Mouse (Mus musculus): ENCODE measurements around the gene Sdk2. TPM values are rescaled to one million over a fixed set of nuclear protein-coding genes. Genes with fewer than 3 reads are reported as not detected.

The Sdk2 gene
- polyA plus RNA-seq, 1 experiment from 2014 or later, result 4.2 TPM

GRCm38 (mm10) chr11:113948676-113949075 lies 118.2 kb downstream of the Sdk2 start:
- Histone ChIP-seq H3K9ac (ENCODE audit: low read depth, low read length) (no peak overlapping the region), H3K4me1 (ENCODE audit: control insufficient read depth, insufficient read depth, low read length) (peaks cover 13% of the 10 kb centered on the region; the same call in 1 of the 2 replicates), H3K4me2 (replicated peaks; ENCODE audit: low read depth, low read length) (no peak overlapping the region), H3K27me3 (ENCODE audit: control insufficient read depth, insufficient read depth, low read length) (no peaks in the 10 kb centered on the region), H3K27ac (ENCODE audit: low read depth, low read length) (no peak overlapping the region), H3K9me3 (ENCODE audit: control insufficient read depth, low read length) (no peaks in the 10 kb centered on the region), H3K4me3 (ENCODE audit: low read length) (no peak overlapping the region), H3K36me3 (ENCODE audit: control insufficient read depth, insufficient read depth, low read length) (no peaks in the 10 kb centered on the region)
- no peak for ATAC-seq (ENCODE audit: low FRiP score, low TSS enrichment)
- WGBS, result 90% methylated on average over 8 of the region's 8 CpGs

DNA sequence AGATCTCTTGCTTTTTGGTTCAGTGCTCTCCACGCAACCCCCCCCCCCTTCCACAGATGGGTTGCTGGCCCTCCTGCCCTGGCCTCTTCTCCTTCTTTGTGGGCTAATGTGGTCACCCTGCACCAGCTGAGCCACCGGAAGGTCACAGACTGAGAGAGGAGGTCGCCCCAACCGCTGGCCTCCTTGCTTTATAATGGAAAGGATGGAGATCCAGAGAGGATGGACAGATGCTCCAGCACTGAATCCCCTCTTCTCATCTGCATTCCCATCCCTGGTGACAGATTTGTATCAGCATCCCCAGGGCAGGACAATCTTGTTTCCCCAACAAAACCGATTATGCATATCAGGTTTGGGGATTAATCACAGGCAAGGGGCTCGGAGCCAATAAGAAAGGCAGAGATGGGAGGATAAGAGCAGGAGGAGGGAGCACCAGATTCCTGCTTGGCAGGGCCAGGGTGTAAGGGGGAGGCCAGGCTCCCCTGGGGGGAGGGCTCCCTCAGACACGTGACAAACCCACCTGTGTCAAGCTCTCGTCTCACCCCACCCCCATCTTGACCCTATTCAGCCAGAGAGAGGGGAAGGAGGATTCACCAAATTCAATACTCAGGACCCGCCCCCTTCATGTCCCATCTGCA lies 124.6 kb downstream of the Sdk2 start:
- H3K4me2 ChIP-seq (replicated peaks; ENCODE audit: low read depth, low read length), result no peak overlapping the region
- 48% methylated on average over 9 of the region's 9 CpGs for WGBS
- no peak overlapping the region for H3K9ac ChIP-seq (ENCODE audit: low read depth, low read length)
- H3K27me3 ChIP-seq (ENCODE audit: control insufficient read depth, insufficient read depth, low read length), result no peaks in the 10 kb centered on the region
- no peak overlapping the region for H3K27ac ChIP-seq (ENCODE audit: low read depth, low read length)
- H3K36me3 ChIP-seq (ENCODE audit: control insufficient read depth, insufficient read depth, low read length), result no peaks in the 10 kb centered on the region
- no peak overlapping the region for H3K4me3 ChIP-seq (ENCODE audit: low read length)
- H3K4me1 ChIP-seq (ENCODE audit: control insufficient read depth, insufficient read depth, low read length), result no peaks in the 10 kb centered on the region
- no peaks in the 10 kb centered on the region for H3K9me3 ChIP-seq (ENCODE audit: control insufficient read depth, low read length)
- no peak for ATAC-seq (ENCODE audit: low FRiP score, low TSS enrichment)

GRCm38 (mm10) chr11:113933678-113934077 lies 133.2 kb downstream of the Sdk2 start:
- Histone ChIP-seq H3K27me3 (ENCODE audit: control insufficient read depth, insufficient read depth, low read length) (no peaks in the 10 kb centered on the region), H3K4me1 (ENCODE audit: control insufficient read depth, insufficient read depth, low read length) (no peaks in the 10 kb centered on the region; the same call in 1 of the 2 replicates), H3K27ac (ENCODE audit: low read depth, low read length) (no peak overlapping the region), H3K9ac (ENCODE audit: low read depth, low read length) (no peak overlapping the region), H3K4me3 (ENCODE audit: low read length) (no peak overlapping the region), H3K9me3 (ENCODE audit: control insufficient read depth, low read length) (no peaks in the 10 kb centered on the region), H3K4me2 (replicated peaks; ENCODE audit: low read depth, low read length) (no peak overlapping the region), H3K36me3 (ENCODE audit: control insufficient read depth, insufficient read depth, low read length) (no peaks in the 10 kb centered on the region)
- 46% methylated on average over 9 of the region's 9 CpGs for WGBS
- ATAC-seq (ENCODE audit: low FRiP score, low TSS enrichment), result no peak

GRCm38 (mm10) chr11:113932909-113933308 lies 133.9 kb downstream of the Sdk2 start:
- no peaks in the 10 kb centered on the region for H3K27me3 ChIP-seq (ENCODE audit: control insufficient read depth, insufficient read depth, low read length)
- no peak overlapping the region for H3K27ac ChIP-seq (ENCODE audit: low read depth, low read length)
- WGBS, result 76% methylated on average over 7 of the region's 7 CpGs
- H3K4me1 ChIP-seq (ENCODE audit: control insufficient read depth, insufficient read depth, low read length), result no peaks in the 10 kb centered on the region; the same call in 1 of the 2 replicates
- H3K4me2 ChIP-seq (replicated peaks; ENCODE audit: low read depth, low read length), result no peak overlapping the region
- ATAC-seq (ENCODE audit: low FRiP score, low TSS enrichment), result no peak
- no peak overlapping the region for H3K9ac ChIP-seq (ENCODE audit: low read depth, low read length)
- no peak overlapping the region for H3K4me3 ChIP-seq (ENCODE audit: low read length)
- no peaks in the 10 kb centered on the region for H3K36me3 ChIP-seq (ENCODE audit: control insufficient read depth, insufficient read depth, low read length)
- H3K9me3 ChIP-seq (ENCODE audit: control insufficient read depth, low read length), result no peaks in the 10 kb centered on the region

DNA sequence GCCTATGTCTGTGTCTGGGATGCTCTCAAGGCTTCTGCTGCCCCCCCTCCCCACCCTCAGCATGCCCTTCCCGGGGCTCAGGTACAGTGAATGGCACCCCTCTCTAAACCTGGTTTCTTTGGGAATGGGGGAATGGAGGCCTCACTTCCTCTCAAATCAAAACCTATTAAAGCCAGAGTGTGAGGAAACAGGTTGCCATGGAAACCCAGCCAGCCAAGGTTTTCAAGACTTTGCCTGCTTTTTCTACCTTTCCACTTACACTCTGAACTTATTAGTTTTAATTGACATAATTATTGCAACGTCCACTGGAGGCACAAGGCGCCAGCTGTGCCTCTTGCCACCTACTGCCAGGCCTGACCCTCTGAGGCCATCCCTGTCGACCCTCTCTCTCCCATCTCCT lies 135.1 kb downstream of the Sdk2 start:
- no peak for ATAC-seq (ENCODE audit: low FRiP score, low TSS enrichment)
- Histone ChIP-seq H3K9me3 (ENCODE audit: control insufficient read depth, low read length) (no peaks in the 10 kb centered on the region), H3K4me1 (ENCODE audit: control insufficient read depth, insufficient read depth, low read length) (no peaks in the 10 kb centered on the region; the same call in 1 of the 2 replicates), H3K4me2 (replicated peaks; ENCODE audit: low read depth, low read length) (no peak overlapping the region), H3K36me3 (ENCODE audit: control insufficient read depth, insufficient read depth, low read length) (no peaks in the 10 kb centered on the region), H3K27me3 (ENCODE audit: control insufficient read depth, insufficient read depth, low read length) (no peaks in the 10 kb centered on the region), H3K4me3 (ENCODE audit: low read length) (no peak overlapping the region), H3K9ac (ENCODE audit: low read depth, low read length) (no peak overlapping the region), H3K27ac (ENCODE audit: low read depth, low read length) (no peak overlapping the region)
- WGBS, result 67% methylated on average over 4 of the region's 4 CpGs

DNA sequence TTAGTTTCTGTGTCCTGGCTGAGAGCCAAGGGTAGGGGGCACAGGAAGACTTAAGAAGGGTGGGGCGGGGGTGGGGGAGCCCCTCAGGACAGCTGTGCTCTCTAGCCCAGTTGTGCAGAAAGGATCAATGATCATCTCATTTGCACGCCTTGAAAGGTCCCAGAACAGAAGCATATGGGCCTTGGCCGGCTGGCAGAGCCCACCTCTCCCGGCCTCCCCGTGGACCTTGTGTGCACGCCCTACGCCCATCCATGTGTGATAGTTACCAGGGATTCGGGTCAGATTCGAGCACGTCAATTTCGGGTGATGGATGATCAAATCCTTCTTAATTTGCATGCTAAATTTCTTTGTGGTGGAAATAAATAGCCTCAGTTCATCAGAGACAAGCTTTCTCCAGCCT lies 136.7 kb downstream of the Sdk2 start:
- 87% methylated on average over 11 of the region's 11 CpGs for WGBS

DNA sequence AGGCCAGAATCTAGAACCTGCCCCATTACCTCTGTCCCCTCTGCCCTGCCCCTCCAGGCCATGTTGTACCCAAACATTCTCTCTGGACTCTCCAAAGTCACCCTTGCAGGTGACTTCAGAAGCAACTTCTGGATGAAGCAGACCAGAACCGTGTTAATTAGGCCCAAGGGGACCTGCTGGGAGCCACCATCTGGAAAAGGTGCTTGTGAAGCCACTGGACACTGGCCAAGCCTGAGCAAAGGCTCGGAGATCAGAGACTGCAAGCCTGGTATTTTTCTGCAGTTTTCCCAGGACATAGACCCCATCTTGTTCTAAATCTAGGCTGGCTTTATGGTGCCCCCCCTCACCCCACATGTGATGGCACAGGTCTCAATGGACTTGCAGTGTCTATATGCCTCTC lies 138.0 kb downstream of the Sdk2 start:
- WGBS, result 84% methylated on average over 2 of the region's 2 CpGs
- ATAC-seq (ENCODE audit: low FRiP score, low TSS enrichment), result no peak
- H3K4me3 ChIP-seq (ENCODE audit: low read length), result no peak overlapping the region
- H3K4me1 ChIP-seq (ENCODE audit: control insufficient read depth, insufficient read depth, low read length), result no peaks in the 10 kb centered on the region
- no peaks in the 10 kb centered on the region for H3K9me3 ChIP-seq (ENCODE audit: control insufficient read depth, low read length)
- no peaks in the 10 kb centered on the region for H3K27me3 ChIP-seq (ENCODE audit: control insufficient read depth, insufficient read depth, low read length)
- no peak overlapping the region for H3K9ac ChIP-seq (ENCODE audit: low read depth, low read length)
- H3K36me3 ChIP-seq (ENCODE audit: control insufficient read depth, insufficient read depth, low read length), result no peaks in the 10 kb centered on the region
- H3K4me2 ChIP-seq (replicated peaks; ENCODE audit: low read depth, low read length), result no peak overlapping the region
- H3K27ac ChIP-seq (ENCODE audit: low read depth, low read length), result no peak overlapping the region

More for the DNA sequence above, 136.7 kb downstream of the Sdk2 start:
- no peaks in the 10 kb centered on the region for H3K36me3 ChIP-seq (ENCODE audit: control insufficient read depth, insufficient read depth, low read length)
- H3K27me3 ChIP-seq (ENCODE audit: control insufficient read depth, insufficient read depth, low read length), result no peaks in the 10 kb centered on the region
- no peak overlapping the region for H3K4me2 ChIP-seq (replicated peaks; ENCODE audit: low read depth, low read length)
- no peak overlapping the region for H3K27ac ChIP-seq (ENCODE audit: low read depth, low read length)
- H3K9ac ChIP-seq (ENCODE audit: low read depth, low read length), result no peak overlapping the region
- H3K9me3 ChIP-seq (ENCODE audit: control insufficient read depth, low read length), result no peaks in the 10 kb centered on the region
- H3K4me1 ChIP-seq (ENCODE audit: control insufficient read depth, insufficient read depth, low read length), result no peaks in the 10 kb centered on the region; the same call in 1 of the 2 replicates
- H3K4me3 ChIP-seq (ENCODE audit: low read length), result no peak overlapping the region
- no peak for ATAC-seq (ENCODE audit: low FRiP score, low TSS enrichment)

GRCm38 (mm10) chr11:113928291-113928690 lies 138.6 kb downstream of the Sdk2 start:
- Histone ChIP-seq H3K27ac (ENCODE audit: low read depth, low read length) (no peak overlapping the region), H3K27me3 (ENCODE audit: control insufficient read depth, insufficient read depth, low read length) (no peaks in the 10 kb centered on the region), H3K9me3 (ENCODE audit: control insufficient read depth, low read length) (no peaks in the 10 kb centered on the region), H3K9ac (ENCODE audit: low read depth, low read length) (no peak overlapping the region), H3K4me2 (replicated peaks; ENCODE audit: low read depth, low read length) (no peak overlapping the region), H3K4me1 (ENCODE audit: control insufficient read depth, insufficient read depth, low read length) (no peaks in the 10 kb centered on the region), H3K4me3 (ENCODE audit: low read length) (no peak overlapping the region), H3K36me3 (ENCODE audit: control insufficient read depth, insufficient read depth, low read length) (no peaks in the 10 kb centered on the region)
- WGBS, result 73% methylated on average over 9 of the region's 9 CpGs
- no peak for ATAC-seq (ENCODE audit: low FRiP score, low TSS enrichment)

- 63% methylated on average over 3 of the region's 3 CpGs for WGBS
- Histone ChIP-seq H3K27me3 (ENCODE audit: control insufficient read depth, insufficient read depth, low read length) (no peaks in the 10 kb centered on the region), H3K4me2 (replicated peaks; ENCODE audit: low read depth, low read length) (no peak overlapping the region), H3K36me3 (ENCODE audit: control insufficient read depth, insufficient read depth, low read length) (no peaks in the 10 kb centered on the region), H3K4me1 (ENCODE audit: control insufficient read depth, insufficient read depth, low read length) (no peaks in the 10 kb centered on the region), H3K9ac (ENCODE audit: low read depth, low read length) (no peak overlapping the region), H3K4me3 (ENCODE audit: low read length) (no peak overlapping the region), H3K27ac (ENCODE audit: low read depth, low read length) (no peak overlapping the region), H3K9me3 (ENCODE audit: control insufficient read depth, low read length) (no peaks in the 10 kb centered on the region)
- no peak for ATAC-seq (ENCODE audit: low FRiP score, low TSS enrichment)
Observed at GRCm38 (mm10) chr11:113927826-113928225, 139.0 kb downstream of the Sdk2 start.
